Mouse (Mus musculus) heart, adult 18-20 months (tissue): ENCODE results near the gene Setdb2. TPM values are rescaled to one million over a fixed set of nuclear protein-coding genes. Genes with fewer than 3 reads are reported as not detected.
"Not testable (repeated sequence)": the region's sequence is repeated elsewhere in the genome, so short reads cannot be mapped to it uniquely, and the experiment has no call there.

Experiments
- DNase-seq, 2 experiments: peaks; one replicate each; pipeline ENCODE4 v3.0.0; 2021 to 2022; ENCODE audit warnings: mixed read lengths in 1 of 2
- long read RNA-seq, 2 experiments: library from polyadenylated mRNA; stranded (forward); transcript quantifications; one replicate each; pipeline ENCODE4 v2.0.0; 2021
- total RNA-seq, 2 experiments: library from RNA; stranded (reverse); gene quantifications; 2 replicates each; pipeline ENCODE4 v1.2.3; 2021

Gene Setdb2
- total RNA-seq: 10 to 100 TPM in 1 of 2 experiments, 1 to 10 TPM in 1; 5.4 to 10.1 TPM
- long read RNA-seq, experiment 1, partial matches to known transcripts: 1 of 9 reads
- long read RNA-seq, experiment 1, other reads (novel, unspliced or antisense): 4 of 9 reads
- long read RNA-seq, experiment 2, partial matches to known transcripts: 0 of 4 reads
- long read RNA-seq, experiment 2, other reads (novel, unspliced or antisense): 2 of 4 reads

GRCm38 (mm10) chr14:59440558-59441471 lies at the start of gene Setdb2, which contains the start of gene Cab39l:
TSS of gene Setdb2 (minus strand) at chr14:59440884.
TSS of gene Cab39l (plus strand) at chr14:59440972.
- DNase-seq: peak; percentile 94 to 97

GRCm38 (mm10) chr14:59485247-59485810 lies 44.6 kb upstream of the Setdb2 start:
- no peak for DNase-seq

- peak; percentile 46 to 68 for DNase-seq
Observed at GRCm38 (mm10) chr14:59478699-59479098, 38.0 kb upstream of the Setdb2 start.

GRCm38 (mm10) chr14:59470781-59471180 lies 30.1 kb upstream of the Setdb2 start:
- DNase-seq: peak; percentile 30 to 51

- DNase-seq: peak; percentile 14 to 28
Observed at GRCm38 (mm10) chr14:59467798-59468197, 27.1 kb upstream of the Setdb2 start.

- DNase-seq: no peak
Observed at GRCm38 (mm10) chr14:59466503-59466902, 25.8 kb upstream of the Setdb2 start.

GRCm38 (mm10) chr14:59447981-59448380 lies 7.3 kb upstream of the Setdb2 start:
- no peak for DNase-seq

- no peak for DNase-seq
Observed at GRCm38 (mm10) chr14:59445421-59445820, 4.7 kb upstream of the Setdb2 start.

GRCm38 (mm10) chr14:59441472-59441805 lies 755 bp upstream of the Setdb2 start:
- DNase-seq: no peak

- DNase-seq: no peak
Observed at GRCm38 (mm10) chr14:59440039-59440438, 645 bp downstream of the Setdb2 start.

GRCm38 (mm10) chr14:59438505-59438904 lies 2.2 kb downstream of the Setdb2 start:
- no peak for DNase-seq

- no peak for DNase-seq
Observed at GRCm38 (mm10) chr14:59437398-59437797, 3.3 kb downstream of the Setdb2 start.

GRCm38 (mm10) chr14:59435206-59435605 lies 5.5 kb downstream of the Setdb2 start:
- no peak for DNase-seq

- DNase-seq: no peak
Observed at GRCm38 (mm10) chr14:59433902-59434301, 6.8 kb downstream of the Setdb2 start.

GRCm38 (mm10) chr14:59430556-59430955 lies 10.1 kb downstream of the Setdb2 start:
- no peak for DNase-seq

GRCm38 (mm10) chr14:59422912-59423663 lies 17.6 kb downstream of the Setdb2 start:
- DNase-seq: no peak

- DNase-seq: peak; percentile 38 to 50
Observed at GRCm38 (mm10) chr14:59418171-59418570, 22.5 kb downstream of the Setdb2 start.

- DNase-seq: not testable (repeated sequence)
Observed at GRCm38 (mm10) chr14:59414979-59415378, 25.7 kb downstream of the Setdb2 start.

- DNase-seq: peak in 1 of 2 experiments; percentile 18
Observed at GRCm38 (mm10) chr14:59396999-59397398, 43.7 kb downstream of the Setdb2 start.

GRCm38 (mm10) chr14:59395281-59395680 lies 45.4 kb downstream of the Setdb2 start, which contains the start of gene Phf11c:
TSS of gene Phf11c (minus strand) at chr14:59395381.
- DNase-seq: no peak

- DNase-seq: peak; percentile 24 to 25
Observed at GRCm38 (mm10) chr14:59390181-59390580, 50.5 kb downstream of the Setdb2 start.

- DNase-seq: no peak
Observed at GRCm38 (mm10) chr14:59389532-59389931, 51.2 kb downstream of the Setdb2 start.
